Mouse (Mus musculus): ENCODE results near the gene Galnt18.

The Galnt18 gene

DNA sequence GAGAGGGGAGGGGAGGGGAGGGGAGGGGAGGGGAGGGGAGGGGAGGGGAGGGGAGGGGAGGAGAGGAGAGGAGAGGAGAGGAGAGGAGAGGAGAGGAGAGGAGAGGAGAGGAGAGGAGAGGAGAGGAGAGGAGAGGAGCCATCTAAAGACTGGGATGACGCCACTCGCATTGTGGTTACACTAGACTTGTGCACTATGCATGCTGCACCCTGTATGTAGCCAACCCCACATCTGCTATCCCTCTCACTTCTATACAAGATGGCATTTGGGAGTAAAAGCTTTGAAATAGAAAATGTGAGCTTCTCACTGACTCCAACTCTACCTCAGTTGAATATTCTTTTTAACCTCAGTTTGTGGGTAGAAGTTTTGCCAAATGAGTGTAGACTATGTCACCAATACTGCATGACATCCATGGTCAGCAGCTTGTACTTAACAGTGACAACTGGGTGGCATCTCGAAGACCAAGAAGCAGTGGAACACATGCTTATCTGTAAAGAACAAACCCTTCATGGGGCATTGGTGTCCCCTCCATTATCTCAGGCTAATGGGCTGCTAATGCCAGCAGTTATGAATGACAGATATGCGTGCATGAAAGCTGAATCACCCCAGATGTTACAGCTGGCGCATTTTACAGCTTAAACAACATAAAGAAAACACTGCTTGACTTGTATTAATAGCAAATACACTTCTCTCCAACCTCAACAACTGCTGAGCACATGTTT is 65.0 kb downstream of the Galnt18 start:
- no peak for DNase-seq (ENCODE audit: low read depth, low spot score)

DNA sequence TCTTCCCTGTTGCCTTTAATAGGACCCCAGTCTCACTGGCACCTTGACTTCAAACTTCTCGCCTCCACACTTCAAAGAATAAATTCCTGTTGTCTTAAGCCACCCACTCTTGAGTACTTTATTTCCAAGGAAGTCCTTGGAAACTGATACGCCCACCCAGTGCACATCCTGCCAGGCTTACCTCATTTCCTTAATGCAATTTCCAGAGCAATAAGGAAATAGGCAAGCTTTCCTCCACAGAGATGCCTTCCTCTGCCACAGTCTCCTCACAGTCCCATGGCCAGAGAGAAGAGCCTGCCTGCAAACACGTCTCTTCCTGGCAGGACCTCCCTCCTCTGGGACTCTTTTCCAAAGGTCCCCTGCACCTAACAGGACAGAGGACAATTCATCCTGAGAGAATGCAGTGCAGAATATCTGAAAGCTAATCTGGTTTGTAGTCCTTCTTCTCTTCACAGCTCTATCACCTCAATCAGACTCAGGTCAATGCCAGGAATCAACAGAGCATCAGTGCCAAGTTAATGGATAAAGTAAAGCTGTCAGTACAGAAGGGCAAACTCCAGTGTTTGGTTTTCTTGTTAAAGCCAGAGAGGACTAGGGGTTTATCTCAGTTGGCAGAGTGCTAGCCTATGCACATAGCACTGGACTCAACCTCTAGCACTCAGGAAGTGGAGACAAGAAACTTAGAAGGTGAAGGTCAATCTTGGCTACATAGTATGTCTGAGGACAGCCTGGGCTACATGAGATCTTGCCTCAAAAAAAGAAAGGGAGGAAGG is 65.8 kb downstream of the Galnt18 start:
- DNase-seq (ENCODE audit: low read depth, low spot score), result no peak

- no peak for DNase-seq (ENCODE audit: low read depth, low spot score)
These were observed 67.0 kb downstream of the Galnt18 start for GRCm38 (mm10) chr7:111712797-111713196.

GRCm38 (mm10) chr7:111711045-111711808 is 68.5 kb downstream of the Galnt18 start:
- DNase-seq (ENCODE audit: low read depth, low spot score), result no peak

DNA sequence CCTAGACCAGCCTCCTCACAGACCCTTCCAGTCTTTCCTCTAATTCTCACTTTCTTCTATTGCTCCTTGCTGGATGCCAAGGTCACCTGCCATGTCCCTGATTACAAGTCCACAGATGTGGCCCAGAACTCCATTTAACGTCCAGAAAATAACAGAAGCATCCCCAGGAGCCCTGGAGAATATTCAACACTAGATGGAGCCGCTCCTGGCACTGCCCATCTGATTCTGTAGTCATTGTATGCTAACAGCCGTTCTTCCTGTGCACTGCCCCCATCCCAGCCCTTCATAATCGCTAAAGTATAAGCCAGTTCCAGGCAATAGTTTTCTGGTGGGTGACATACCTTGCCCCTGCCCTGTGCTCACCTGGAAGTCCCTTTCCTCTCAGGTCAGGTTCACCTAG is 69.5 kb downstream of the Galnt18 start:
- DNase-seq (ENCODE audit: low read depth, low spot score), result no peak

DNA sequence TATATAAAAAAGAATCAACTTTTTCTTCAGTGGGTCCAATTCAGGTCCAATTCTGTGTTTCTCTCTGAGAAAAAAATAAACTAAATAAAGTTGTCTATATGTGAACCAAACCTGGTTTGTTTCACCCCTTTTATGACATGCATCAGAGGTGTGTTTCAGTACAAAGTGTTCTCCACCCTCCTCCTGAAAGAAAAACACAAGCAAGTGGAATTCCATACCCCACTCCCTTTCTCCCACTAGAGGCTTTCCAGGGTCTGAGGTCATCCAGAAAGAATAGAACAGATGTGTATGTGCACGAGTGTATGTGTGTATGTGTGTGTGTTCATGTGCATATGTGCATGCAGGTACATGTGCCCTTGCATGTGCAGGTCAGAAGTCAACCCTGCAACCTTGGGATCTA is 71.2 kb downstream of the Galnt18 start:
- no peak for DNase-seq (ENCODE audit: low read depth, low spot score)

- DNase-seq (ENCODE audit: low read depth, low spot score), result no peak
These were observed 76.8 kb downstream of the Galnt18 start for GRCm38 (mm10) chr7:111702961-111703360.

- DNase-seq (ENCODE audit: low read depth, low spot score), result no peak
These were observed 78.0 kb downstream of the Galnt18 start for GRCm38 (mm10) chr7:111701788-111702187.

DNA sequence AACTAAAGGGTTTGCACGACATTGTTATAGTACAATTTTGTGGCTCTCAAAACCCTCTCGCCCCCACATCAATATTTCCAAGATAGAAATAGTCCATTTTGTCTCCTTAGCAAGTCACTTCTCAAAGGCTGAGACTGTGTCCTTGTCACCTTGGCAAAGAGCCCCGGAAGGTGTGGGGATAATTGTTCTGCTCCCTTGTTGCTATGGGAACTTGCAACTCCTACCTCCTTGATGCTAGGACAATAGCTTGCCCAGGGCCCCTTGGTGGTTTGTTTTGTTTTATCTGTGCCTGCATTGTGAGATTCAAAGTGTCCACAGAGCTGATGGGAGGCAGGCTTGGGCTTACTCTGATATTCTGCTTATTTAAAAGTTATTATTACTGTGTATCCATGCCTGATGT is 80.3 kb downstream of the Galnt18 start:
- no peak for DNase-seq (ENCODE audit: low read depth, low spot score)

- no peak for DNase-seq (ENCODE audit: low read depth, low spot score)
These were observed 83.6 kb downstream of the Galnt18 start for GRCm38 (mm10) chr7:111696226-111696625.

- DNase-seq (ENCODE audit: low read depth, low spot score), result no peak
These were observed 85.5 kb downstream of the Galnt18 start for GRCm38 (mm10) chr7:111694312-111694711.

DNA sequence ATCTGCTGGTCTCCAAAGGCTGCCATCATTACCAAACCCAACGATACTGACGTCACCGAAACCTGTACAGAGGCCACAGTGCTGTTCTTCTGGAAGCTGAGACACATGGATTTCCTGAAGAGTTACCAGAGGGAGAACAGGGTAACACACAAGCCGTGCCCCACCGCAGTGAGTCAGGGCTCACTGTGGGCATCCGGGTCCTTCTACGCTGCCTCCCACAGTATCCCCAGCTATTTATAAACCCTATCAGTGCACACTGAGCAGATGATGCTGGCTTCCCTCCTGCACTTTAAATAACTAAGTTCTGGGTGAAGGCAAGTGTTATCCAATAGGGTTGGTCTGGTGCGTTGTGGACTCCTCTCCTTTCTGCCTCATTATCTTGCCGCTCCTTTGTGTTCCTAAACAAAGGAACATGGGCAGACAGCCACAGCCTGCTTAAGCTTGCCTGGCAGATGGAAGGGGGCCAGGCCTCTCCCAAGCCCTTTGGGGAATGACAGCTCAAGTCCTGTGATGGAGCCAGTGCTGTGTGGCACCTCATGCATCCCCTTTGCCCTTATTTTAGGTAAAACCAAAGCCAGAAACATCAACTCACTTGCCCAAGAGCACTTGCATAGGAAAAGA is 87.0 kb downstream of the Galnt18 start:
- DNase-seq (ENCODE audit: low read depth, low spot score), result peak; percentile 35

DNA sequence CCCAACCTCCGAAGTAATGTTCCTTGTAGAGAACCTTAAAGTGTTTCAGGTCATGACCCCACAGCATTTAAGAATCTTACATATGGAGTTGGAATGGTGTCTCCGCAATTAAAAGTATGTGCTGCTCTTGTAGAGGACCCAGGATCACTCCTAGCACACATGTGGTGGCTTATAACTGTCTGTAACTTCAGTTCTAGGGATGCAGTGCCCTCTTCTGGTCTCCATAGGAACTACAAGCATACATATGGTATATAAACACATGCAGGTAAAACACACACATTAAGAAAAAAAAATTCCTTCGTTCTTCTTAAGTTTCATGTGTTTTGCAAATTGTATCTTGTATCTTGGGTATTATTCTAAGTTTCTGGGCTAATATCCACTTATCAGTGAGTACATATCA is 99.7 kb downstream of the Galnt18 start:
- no peak for DNase-seq (ENCODE audit: low read depth, low spot score)

DNA sequence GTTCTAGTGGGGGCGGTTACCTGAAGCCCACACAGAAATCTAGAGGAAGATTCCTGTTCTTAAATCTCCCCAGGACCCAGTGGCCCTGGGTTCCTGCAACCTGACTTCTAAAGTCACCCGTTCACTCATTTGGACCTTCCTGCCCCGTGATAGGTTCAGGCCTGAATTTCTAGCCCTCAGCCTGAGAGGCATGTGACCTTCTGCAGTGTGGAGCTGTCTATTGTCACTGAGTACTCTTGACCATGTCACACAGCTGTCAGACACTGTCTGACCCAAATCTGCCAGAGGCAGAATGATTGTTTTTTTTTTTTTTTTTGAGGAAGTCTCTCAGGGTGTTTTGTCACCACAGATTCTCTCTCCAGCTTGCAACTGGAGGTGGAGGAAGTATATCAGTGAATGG is 103.3 kb downstream of the Galnt18 start:
- no peak for DNase-seq (ENCODE audit: low read depth, low spot score)

- DNase-seq (ENCODE audit: low read depth, low spot score), result no peak
These were observed 107.3 kb downstream of the Galnt18 start for GRCm38 (mm10) chr7:111672467-111672866.

- no peak for DNase-seq (ENCODE audit: low read depth, low spot score)
These were observed 116.4 kb downstream of the Galnt18 start for GRCm38 (mm10) chr7:111663139-111664073.

GRCm38 (mm10) chr7:111658579-111658978 is 121.2 kb downstream of the Galnt18 start:
- no peak for DNase-seq (ENCODE audit: low read depth, low spot score)

DNA sequence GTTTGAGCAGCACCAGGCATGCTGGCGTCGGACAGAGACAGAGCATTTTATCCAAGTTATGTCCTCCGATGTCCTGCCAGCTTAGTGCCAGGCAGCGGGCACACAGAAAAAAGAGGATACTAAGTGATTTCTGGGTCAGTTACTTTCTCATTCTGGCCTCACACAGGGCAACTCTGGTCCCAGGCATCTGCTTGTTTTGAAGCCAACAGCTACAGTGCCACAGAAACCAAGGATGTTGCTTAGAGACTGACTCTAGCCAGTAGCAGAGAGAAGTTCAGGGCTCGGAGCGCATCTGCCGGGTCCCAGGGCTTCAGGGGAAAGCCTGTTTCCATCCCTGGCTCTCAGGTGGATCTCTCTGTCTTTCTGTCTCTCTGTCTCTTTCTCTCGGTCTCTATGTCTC is 124.8 kb downstream of the Galnt18 start:
- no peak for DNase-seq (ENCODE audit: low read depth, low spot score)

DNA sequence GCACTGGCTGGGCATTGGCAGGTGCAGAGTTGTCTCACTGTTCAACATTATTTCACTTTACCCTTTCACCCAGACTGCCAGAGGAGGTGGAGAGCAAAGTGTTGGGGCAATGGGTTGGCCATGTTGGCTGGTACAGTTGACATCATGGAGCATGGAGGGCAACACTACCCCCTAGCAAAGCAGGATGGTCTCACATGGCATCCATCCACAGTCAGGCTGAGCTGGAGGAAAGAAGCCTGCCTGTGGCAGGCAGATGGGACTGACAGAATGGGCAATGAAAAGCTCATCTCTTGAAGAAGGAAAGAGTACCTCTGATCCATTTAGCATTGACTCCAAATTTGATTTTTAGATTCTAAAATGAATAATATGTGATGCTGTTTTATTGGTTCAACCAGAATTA is 125.3 kb downstream of the Galnt18 start:
- DNase-seq (ENCODE audit: low read depth, low spot score), result no peak

- DNase-seq (ENCODE audit: low read depth, low spot score), result no peak
These were observed 135.4 kb downstream of the Galnt18 start for GRCm38 (mm10) chr7:111644362-111644761.

- DNase-seq (ENCODE audit: low read depth, low spot score), result no peak
These were observed 140.9 kb downstream of the Galnt18 start for GRCm38 (mm10) chr7:111638899-111639298.

All from mesoderm, embryonic 11.5 days (tissue).